Mouse (Mus musculus) gastrocnemius, postnatal 36 days (tissue): ENCODE data around the gene Cipc. TPM values are rescaled to one million over a fixed set of nuclear protein-coding genes. Genes with fewer than 3 reads are reported as not detected.

ENCODE experiments used
- total RNA-seq, 2 experiments: library from RNA; stranded (reverse); gene quantifications; 2 replicates each; pipeline ENCODE4 v1.2.3; 2021

The Cipc gene
- total RNA-seq, 2 experiments from 2014 or later: 26.3 to 30.3 TPM

Other genes with a start within 250 kb of the Cipc start
- gene Angel1, start 220.6 kb upstream of the Cipc start, total RNA-seq: 1 to 10 TPM; 3.5 to 3.9 TPM
- gene Lrrc74a, start 212.7 kb upstream of the Cipc start, total RNA-seq: not detected
- 10 to 100 TPM; 18.6 to 23.7 TPM for gene Irf2bpl, start 62.2 kb upstream of the Cipc start, total RNA-seq
- not detected for gene Zdhhc22, start 43.4 kb downstream of the Cipc start, total RNA-seq
- gene Tmem63c, start 74.3 kb downstream of the Cipc start, total RNA-seq: not detected
- not detected for gene Ngb, start 155.5 kb downstream of the Cipc start, total RNA-seq
- gene Gstz1, start 200.1 kb downstream of the Cipc start, total RNA-seq: 10 to 100 TPM; 34.9 to 36.0 TPM
- gene Pomt2, start 200.9 kb downstream of the Cipc start, total RNA-seq: 1 to 10 TPM; 4.4 to 5.0 TPM